Mouse (Mus musculus): ENCODE measurements around the gene Cldn3. TPM values are rescaled to one million over a fixed set of nuclear protein-coding genes. Genes with fewer than 3 reads are reported as not detected.

The Cldn3 gene
- total RNA-seq, 2 experiments from 2014 or later: 0.20 to 1.8 TPM

- DNase-seq: no peak
Observed at GRCm38 (mm10) chr5:135035608-135036359, 49.8 kb downstream of the Cldn3 start.

Other genes starting within 250 kb of the Cldn3 start
- 10 to 100 TPM; 26.0 to 26.7 TPM for gene Eln, start 238.9 kb upstream of the Cldn3 start, total RNA-seq (2021)
- not detected for gene Tmem270, start 79.5 kb upstream of the Cldn3 start, total RNA-seq (2021)
- gene Cldn13, start 70.7 kb upstream of the Cldn3 start, total RNA-seq (2021): not detected
- gene Mettl27, start 53.8 kb upstream of the Cldn3 start, total RNA-seq (2021): 1 to 10 TPM; 5.7 to 7.2 TPM
- under 1 TPM in 1 of 2 experiments, not detected in 1; 0.62 TPM for gene Cldn4, start 39.3 kb upstream of the Cldn3 start, total RNA-seq (2021)
- gene Abhd11, start 22.9 kb downstream of the Cldn3 start, total RNA-seq (2021): 10 to 100 TPM; 67.1 to 69.4 TPM
- gene Stx1a, start 37.3 kb downstream of the Cldn3 start, total RNA-seq (2021): 1 to 10 TPM; 1.0 to 1.5 TPM
- gene Dnajc30, start 78.0 kb downstream of the Cldn3 start, total RNA-seq (2021): 10 to 100 TPM; 38.4 to 44.3 TPM
- 10 to 100 TPM; 22.5 to 25.0 TPM for gene Bud23, start 78.7 kb downstream of the Cldn3 start, total RNA-seq (2021)
- gene Vps37d, start 92.1 kb downstream of the Cldn3 start, total RNA-seq (2021): under 1 TPM; 0.17 to 0.36 TPM
- 10 to 100 TPM; 14.1 to 26.6 TPM for gene Mlxipl, start 103.7 kb downstream of the Cldn3 start, total RNA-seq (2021)
- gene Tbl2, start 163.4 kb downstream of the Cldn3 start, total RNA-seq (2021): 10 to 100 TPM in 1 of 2 experiments, 1 to 10 TPM in 1; 9.5 to 11.3 TPM
- gene Bcl7b, start 182.1 kb downstream of the Cldn3 start, total RNA-seq (2021): 10 to 100 TPM; 47.0 to 47.8 TPM
- 10 to 100 TPM; 39.2 to 43.7 TPM for gene Baz1b, start 201.1 kb downstream of the Cldn3 start, total RNA-seq (2021)

All from heart, adult 18-20 months (tissue).